Mouse (Mus musculus) cerebellum, postnatal 36 days (tissue): ENCODE measurements around the gene Hmgb1.
A peak's percentile ranks its signal among the peaks of the same experiment; 100 is the strongest.

ENCODE experiments used
- DNase-seq, 2 experiments: peaks; one replicate each; pipeline ENCODE4 v3.0.0; 2021 to 2022; ENCODE audit warnings: mixed read lengths in 2 of 2

The Hmgb1 gene

DNA sequence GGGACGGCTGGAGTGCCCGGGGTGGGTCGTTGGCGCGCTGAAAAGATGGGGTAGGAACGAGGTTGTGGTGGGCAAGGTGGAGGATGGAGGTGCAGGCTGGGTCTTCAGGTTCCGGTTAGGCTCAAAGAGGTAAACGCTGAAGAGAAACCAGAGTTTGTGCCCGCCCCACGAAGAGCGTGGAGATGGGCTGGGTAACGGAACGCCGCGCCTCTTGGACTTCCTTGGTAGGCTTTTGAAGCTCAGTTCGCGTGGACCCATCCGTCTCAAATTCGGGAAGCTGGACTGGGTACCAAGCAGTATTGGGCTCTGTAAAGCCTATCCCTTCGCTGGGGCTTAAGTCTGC lies 526 bp upstream of the Hmgb1 start:
- no peak for DNase-seq

DNA sequence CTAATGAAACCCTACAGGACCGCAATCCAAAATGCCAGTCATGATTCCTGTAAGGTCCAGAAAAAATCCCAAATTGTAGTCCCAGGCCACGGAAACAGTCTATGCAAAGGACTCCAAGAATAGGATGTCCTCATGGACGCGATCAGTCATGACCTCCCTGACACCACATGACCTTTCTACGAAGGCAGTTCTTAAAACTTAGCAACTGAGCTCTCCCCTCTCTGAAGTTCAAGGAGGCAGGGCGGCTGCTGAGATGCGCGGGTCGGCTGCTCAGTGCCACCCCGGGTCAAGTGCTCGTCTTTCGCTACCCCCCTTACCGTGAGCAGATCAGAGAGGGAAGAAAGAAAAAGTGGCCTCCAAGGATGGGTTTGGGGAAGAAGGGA lies 577 bp downstream of the Hmgb1 start:
- DNase-seq = no peak

DNA sequence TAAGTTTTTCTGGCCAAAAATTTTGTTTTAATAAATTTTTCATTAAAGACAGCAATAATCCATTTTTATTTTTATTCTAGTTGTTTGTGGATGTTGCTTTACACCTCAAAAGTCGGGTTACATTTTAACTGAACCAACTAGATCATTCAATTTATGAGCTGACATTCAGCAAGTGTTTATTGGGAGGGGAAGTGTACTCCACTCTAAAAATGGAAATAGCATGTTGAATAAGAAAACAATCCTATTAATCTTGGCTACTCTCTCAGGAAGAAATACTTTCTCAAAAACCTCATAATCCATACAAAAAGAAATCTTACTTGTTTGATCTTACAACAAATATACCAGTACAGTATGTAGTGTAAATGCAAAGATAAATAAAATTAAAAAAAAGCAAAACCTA lies 1.2 kb downstream of the Hmgb1 start:
- no peak for DNase-seq

DNA sequence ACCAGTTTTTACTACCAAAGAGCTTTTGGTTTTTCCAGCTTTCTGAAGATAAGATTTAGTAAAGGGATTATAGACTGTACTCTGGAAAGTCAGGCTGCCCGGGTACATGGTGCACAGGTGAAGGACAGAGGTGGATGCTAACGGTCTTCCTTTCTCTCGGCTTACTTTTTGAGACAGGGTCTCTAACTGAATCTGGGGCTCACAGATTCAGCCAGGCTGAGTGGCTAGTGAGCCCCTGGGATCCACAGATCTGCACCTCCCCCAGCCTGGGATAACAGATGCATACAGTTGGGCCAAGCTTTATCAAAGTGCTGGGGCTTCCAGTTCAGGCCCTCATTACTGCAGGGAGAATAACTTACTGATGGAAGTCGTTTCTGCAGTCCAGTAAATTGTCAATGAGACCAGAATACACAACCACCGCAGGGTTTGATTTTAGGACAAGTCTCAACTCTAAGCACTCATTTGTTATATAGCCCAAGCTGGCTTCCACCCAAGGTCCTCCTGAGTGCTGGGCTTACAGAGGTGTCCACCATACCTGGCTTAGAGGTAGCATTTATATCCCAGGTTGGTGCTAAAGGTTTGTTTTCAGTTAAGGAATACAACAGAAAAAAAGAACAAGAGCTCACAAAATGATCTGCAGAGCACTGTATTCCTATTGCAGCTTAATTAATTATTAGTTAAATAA lies 2.0 kb downstream of the Hmgb1 start:
- DNase-seq = peak in 1 of 2 experiments; percentile 13

DNA sequence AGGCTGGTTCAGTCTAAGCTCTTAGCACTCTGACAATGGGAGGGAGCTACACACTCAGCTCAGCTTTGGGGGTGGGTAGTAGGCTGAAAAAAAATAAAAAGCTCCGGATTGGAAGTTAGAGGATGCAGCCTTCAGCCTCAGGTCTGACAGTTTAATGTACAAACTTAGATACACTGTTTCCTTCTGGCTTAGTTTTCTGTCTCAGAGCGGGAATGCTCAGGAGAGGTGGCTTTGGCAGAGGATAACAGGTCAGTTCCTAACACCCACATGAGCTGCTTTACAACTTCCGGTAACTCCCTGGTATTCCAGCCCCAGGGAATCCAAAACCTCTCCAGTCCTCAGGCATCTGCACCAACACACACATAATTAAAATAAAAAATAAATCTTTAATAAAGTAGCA lies 4.5 kb downstream of the Hmgb1 start:
- DNase-seq = no peak

DNA sequence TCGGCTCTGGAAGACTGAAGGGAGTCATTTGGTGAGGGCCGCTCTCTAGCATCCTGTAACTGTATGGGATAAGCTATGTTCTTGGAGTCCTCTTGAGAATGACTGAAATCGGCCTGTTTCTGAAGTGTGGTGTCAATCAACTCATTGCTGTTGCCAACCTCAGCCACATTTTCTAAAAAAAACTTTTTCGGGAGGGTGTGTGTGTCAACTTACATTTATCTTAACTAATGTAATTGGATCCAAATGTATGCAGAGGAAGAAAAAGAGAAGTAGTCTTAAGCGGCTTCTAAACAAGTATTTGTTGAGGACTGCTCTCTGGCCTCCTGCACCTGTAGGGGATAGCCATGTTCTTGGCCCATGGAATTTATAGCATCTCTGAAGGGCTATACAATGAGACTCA lies 6.2 kb downstream of the Hmgb1 start:
- no peak for DNase-seq

DNA sequence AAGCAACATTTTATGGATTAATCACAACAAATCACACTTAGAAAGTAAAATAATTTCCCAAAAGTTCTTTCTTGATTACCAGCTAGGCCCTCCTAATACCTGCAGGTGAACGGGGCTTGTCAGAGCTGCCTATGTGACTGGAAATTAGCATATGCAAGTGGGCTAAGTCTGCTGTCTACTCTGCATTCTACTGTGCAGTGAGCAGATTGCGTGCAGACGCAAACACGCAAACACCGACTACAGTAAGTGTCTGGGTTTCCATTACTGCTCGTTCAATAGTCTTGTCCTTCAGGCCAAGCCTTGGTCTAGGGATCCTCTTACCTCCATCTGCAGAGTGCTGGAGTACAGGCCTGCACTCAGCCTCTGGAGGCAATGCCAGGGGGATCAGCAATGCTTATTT lies 8.6 kb downstream of the Hmgb1 start:
- DNase-seq = no peak

DNA sequence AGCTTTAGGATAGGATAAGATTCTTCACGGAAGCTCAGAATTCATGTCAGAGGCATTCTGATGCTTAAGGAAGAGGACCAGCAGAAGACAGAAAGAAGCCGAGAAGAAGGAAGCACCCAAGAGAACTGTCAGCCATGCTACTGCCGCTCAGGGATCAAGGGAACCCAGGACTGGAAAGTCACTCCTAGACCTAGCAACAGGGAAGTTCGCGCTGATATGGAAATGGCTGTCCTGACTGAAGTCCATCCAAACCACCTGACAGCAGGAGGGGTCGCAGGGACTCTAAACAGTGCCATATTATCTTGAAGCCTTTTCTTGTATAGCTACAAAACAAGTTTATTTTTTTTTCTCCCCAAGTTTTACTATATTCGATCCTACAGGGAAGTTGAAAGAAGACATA lies 9.8 kb downstream of the Hmgb1 start:
- no peak for DNase-seq

DNA sequence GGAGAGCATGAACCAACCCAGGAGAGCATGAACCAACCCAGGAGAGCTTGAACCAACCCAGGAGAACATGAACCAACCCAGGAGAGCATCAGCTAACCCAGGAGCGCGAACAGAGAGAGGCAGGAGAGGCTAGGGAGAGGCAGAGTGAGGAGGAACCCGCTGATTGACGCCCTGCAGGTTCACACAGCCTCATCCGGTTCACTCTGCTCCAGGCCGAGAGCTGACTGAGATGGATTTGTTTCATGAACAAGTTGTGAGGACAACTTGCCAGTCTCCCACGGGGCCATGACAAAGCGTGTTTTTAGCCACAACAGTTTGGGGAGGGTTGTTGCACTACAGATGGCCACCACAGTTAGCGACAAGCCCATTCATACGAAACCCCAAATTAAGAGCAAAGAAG lies 12.0 kb downstream of the Hmgb1 start:
- DNase-seq = no peak

DNA sequence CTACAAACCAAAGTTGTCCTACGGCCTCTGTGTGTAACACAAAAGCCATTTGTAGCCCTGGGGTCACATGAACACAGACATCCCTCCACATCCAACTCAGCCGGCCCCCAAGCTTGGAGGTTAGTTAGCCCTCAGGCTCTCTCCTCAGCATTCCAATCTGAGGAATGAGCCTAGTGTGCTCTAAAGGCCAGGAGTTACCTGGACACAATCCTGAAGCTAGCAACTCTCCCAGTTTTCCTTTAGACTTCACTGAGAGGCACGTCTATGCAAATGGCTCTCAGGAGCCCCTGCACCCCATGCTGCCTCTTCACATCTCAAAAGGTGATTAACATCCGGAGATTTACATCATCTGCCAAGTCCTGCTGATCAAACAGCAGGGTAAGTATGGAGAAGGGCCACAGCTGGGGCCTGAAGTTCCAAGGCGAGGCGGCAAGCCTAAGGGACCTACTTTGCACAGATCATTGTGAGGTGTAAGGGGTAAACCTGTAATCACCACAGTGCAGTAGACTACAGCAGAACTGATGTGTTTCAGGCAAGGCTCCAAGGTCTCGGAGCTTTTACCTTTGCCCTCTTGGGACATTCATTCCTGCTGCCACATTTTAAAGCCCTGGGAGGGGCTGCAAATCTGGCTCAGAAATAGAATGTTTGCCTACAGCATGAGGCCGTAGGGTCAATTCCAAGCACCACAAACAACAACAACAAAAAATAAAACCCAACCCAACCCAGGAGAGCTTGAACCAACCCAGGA lies 13.3 kb downstream of the Hmgb1 start:
- no peak for DNase-seq

DNA sequence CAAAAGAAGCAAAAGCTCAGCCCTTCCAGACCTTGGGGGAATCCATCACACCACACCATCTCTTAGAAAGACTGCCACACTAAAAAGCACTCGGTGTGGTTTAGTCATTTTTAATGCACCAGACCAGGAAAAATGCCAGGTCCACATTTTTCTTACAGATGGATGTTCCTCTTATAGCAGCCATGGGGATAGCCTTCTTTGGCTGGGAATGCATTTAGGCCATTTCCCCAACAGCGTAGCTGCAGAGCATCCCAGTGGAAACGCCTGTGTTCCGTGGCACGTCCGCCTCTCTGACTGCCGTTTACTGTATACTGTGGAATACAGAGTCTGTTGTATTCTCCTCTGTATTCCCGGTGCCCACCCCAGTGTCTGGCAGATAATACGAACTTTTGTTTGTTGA lies 15.5 kb downstream of the Hmgb1 start:
- DNase-seq = peak in 1 of 2 experiments; percentile 9

DNA sequence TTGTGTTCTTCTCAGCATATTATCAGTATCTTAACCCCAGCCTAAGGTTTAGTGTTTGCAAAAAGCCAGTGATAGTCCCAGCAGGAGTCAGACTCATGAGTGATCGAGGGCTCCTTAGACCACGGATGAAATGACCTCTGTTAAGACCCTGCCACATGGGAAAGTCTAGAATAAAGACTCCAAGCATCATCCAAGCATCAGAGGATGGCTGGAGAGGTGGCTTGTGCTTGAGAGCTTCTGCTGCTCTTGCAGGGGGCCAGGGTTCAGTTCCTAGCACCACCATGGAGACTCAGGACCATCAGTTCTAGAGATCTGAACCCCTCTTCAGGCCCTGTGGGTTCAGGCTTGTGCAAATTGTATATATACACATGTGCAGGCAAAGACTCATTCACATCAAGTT lies 16.2 kb downstream of the Hmgb1 start:
- DNase-seq = no peak

DNA sequence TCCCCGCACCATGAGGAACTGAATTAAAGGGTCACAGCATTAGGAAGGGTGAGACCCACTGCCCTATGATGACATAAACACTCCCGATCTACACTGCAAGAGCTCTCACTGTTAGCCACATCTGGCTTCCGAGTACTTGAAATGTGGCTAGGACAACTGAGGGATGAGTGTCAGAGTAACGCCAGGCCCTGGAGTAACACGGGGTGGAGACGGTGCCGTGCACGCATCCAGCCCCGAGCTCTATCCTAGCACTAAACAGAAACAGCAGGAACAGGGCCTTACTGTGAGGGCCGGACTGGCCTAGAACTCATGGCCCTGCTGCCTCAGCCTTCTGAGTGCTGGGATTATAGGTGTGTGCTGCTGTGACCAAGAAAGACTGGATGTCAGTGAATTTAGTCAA lies 18.3 kb downstream of the Hmgb1 start:
- DNase-seq = no peak

DNA sequence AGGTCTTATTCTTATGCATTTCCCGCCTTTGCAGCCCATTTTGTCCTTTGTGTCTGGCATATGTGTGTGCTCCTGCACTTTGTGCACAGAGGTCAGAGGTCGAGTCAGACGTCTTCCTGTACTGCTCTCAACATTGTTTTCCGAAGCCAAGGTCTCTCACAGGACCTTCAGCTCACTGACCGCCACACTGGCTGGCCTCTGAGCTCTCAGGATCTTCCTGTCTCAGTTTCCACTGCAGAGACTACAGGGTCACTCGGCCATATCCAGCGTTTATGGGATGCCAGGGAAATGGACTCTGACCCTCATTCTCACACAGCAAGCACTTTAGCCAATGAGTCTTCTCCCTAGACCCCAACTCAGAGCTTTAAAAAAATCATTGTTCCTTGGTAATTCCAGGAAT lies 19.4 kb downstream of the Hmgb1 start:
- no peak for DNase-seq

DNA sequence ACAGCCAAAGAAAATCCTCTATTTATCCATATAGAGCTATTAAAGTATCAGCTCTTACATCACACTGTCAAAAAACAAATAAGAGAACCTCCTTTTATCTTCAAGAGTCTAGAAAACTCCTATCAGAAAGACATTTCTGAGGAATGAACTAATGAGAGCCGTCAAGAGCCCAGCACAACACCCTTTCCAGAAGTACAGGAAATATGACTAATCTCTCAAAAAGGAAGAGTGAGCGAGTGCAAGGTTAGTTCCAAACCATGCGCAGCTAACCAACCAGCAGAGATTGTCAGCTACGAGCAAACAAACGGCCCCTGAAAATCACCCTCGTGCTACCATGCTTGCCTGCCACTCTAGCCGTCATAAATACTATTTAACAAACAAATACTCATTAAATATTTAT lies 21.4 kb downstream of the Hmgb1 start:
- DNase-seq = no peak

DNA sequence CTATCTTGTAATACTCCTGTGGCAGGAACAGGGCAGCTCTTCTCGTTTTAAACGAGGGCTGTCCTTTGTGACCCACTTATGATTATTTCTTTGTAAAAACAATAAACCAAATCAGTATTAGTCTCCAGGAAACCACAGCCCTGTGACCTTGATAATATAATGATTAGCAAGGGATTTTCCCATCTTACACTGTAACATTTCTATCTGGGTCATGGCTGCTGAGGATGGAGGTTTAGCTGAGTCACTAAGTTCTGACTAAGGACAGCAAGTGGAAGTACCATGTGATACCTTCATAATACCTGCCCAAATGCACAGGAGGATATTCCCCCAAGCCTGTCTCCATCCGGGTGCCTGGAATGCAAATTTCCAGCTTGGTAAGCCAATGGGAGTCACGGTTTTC lies 23.8 kb downstream of the Hmgb1 start:
- no peak for DNase-seq

DNA sequence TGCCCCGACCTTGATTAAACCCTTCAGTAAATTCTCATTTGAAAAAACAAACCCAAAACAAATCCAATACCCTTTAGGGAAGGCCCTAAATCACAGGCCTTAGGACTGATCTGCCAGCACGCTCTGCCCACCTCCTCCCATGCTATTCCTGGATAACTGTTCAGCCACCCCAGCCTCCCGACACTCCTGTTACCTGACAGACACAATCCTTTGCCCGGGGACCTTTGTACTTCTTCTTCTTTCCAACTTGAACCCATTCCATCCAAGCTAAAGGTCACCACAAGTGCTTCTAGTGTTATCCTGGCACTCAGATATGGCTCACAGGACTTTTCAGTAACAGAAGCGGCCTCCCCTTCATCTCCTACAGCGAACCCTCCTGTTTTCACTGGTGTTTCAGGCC lies 25.3 kb downstream of the Hmgb1 start:
- no peak for DNase-seq

DNA sequence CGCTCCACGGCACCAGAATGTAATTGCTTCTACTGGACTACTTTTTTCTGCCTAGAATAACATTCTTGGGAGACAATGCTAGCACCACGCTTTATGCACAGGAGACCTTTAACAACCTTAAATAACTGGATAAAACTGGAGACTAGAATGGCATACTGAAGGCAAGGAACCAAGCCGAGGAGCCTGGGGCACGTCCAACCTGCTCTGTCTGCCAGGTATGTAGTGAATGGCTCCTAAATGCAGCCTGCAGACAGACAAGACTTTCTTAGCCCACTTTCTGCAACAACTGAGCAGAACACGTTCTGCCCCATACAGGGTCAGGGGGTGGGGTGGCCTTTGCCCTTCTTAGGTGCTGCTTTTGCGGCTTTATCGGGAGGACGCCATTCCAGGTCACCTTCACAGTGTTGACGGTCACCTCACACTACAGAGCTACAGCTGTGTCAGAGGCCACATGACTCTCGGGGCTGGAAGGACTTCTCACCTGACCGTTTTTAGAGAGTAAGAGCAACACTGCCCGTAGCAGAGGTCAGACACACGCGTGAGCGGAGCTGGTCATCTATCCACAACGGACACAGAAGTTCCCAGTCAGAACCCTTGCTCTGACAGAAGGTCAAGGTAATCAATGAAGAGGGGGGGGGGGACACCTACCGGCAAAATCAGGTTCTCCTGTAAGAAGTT lies 27.3 kb downstream of the Hmgb1 start:
- no peak for DNase-seq

DNA sequence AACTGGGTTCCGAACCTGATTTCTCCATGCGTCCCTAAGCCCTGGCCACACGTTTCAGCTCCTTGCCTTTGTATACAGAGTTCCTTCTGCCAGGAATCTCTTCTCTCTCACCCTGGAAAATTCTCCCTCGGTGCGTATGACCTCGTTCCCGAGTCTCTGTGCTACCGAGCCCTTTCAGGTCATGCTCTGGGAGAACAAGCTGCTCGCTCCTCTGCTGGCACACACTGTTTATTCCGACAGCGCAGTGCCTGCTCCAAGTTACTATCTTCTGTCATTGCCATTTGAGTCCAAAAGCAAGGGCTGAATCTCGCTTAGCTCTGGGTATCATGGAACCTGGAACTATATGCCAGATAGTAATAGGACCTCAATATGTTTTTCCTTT lies 31.5 kb downstream of the Hmgb1 start:
- peak; percentile 43 to 46 for DNase-seq

DNA sequence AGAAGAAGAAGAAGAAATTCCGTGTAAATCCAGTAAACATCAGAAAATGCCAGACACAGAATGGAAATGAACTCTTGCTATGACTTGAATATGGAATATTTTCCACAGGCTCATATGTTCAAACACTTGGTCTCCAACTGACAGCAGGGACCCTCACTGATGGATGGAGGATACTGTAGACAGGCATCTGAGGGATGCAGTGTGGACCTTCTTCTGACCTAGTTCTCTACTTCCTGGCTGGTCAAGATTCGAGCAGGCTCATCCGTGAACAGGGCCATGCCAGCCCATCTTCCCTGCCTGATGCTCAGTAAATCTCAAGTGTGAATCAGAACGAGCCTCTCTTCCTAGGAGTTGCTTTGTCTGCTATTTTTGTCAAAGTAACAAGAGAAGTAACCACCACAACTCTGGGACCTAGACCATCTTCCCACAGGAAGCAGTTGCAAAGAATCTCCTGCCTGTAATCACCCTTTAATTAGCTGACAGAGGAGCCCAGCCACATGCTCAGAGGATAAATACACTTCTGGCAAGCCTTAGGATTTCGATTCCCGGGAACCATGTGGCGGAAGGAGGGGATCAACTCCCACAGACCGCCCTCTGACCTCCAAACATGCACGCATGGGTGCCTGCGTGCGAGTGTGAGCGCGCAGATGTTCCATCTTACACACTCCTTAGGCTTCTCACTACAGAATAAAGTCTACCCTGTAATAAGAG lies 32.1 kb downstream of the Hmgb1 start:
- DNase-seq = peak in 1 of 2 experiments; percentile 12

DNA sequence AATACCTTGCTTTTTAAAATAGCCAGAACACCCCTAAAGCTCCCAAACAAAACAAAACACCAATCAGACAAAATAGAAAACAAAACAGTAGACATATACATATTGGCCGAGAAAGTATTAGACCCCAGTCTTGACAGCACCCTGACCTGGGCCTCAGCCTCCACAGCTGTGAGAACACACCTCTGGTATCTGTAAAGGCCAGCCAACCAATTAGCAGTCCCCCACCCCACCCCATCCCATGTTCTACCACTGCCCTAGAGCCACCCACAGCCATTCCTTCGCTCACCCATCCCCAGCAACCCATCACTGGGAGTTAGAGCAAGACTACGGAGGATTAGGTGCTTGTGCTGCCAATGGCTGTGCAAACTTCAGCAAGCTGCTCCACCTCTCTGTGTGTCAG lies 33.4 kb downstream of the Hmgb1 start:
- no peak for DNase-seq

DNA sequence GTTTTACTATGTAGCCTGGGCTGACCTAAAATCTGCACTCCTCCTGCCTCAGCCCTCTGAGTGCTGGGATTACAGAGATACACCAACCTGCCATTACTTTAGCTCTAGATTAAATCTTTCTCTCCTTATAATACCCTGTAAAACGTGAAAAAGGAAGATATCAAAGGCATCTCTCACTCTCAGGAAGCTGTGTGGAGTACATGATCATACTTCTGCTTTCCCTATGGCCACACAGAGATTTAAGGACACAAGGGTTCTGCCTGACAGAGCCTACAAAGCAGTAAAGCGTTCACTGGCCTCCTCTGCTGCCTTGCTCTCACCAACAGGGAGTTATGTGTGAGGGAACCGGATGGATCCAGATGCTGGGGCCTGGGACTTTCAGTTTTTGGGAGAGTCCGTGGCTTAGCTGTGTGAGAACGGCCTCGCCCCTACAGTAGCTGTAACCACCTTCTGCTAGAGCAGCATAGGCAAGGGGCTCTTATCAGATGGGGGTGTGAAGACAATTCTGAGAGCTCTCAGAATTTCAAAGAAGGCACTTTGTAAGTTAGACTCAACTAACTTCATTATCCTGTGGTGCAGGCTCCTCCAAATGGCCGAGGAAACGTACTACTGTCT lies 36.8 kb downstream of the Hmgb1 start:
- DNase-seq = no peak

DNA sequence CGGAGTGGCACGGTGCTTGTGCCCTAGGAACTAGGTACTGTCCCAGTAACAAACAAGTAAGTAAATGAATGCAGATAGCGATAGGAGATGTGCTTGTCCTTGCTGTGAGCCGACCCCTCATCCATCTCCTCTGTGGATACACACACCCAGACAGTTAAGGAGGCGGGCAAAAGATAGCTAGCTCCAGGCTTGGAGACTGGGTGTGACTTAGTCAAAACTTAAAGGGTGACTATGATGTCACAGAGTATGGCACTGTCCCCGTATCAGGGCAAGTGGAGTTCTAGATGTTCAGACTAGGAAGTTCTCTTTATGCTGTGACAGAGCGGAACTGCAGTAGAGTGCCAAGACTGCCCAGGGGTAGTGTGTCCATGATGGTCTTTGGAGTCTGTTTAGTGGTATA lies 37.6 kb downstream of the Hmgb1 start:
- no peak for DNase-seq
